In the genomic region with DNA sequence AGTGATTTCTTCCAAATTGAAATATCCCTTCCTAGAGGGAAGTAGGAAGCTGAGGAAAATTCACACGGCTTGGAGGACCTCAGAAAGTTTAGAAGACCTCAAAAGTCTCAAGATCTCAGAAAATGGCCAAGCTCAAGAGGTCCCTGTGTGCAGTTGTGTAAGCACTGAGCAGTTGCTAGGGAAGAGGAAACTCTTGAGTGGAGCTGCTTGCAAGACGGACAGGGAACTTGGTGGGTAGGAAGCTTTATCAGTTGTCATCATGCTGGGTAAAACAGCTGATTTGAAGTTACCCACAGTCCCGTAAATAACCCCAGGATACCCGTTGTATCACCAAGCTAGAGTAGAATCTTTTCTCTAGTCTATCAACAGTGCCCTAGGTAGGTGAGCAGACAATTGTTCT, we compare ENCODE assay signal across 23 mouse cellular contexts. TPM values are rescaled to one million over a fixed set of nuclear protein-coding genes. Genes with fewer than 3 reads are reported as not detected.
DNase-seq lines count a peak whose midpoint lies in the region; ATAC-seq and TF ChIP-seq lines count a peak whose summit lies in the region.
"Had no signal": no experiment of that assay in that cellular context is flagged by ENCODE, and none has a peak within 500 bp of the region (broad histone marks: within the 10 kb centered on the region; RNA-seq: fewer than 3 reads in every experiment).

No protein-coding gene starts in this region.

- WGBS in midbrain, embryonic 11.5 days = 84% methylated on average over 4 of the region's 4 CpGs
- 93% methylated on average over 4 of the region's 4 CpGs for WGBS in midbrain, postnatal 0 days

- no peak overlapping the region for H3K9ac ChIP-seq in midbrain, embryonic 11.5 days (ENCODE audit: low read length)
- H3K9ac ChIP-seq in midbrain, postnatal 0 days (replicated peaks; ENCODE audit: low read length, poor library complexity, severe bottlenecking) = no peak overlapping the region
- H3K9ac ChIP-seq: embryonic facial prominence, embryonic 13.5 days; embryonic facial prominence, embryonic 15.5 days; forebrain, embryonic 12.5 days had no signal

- H3K27ac ChIP-seq in midbrain, embryonic 11.5 days (ENCODE audit: low read depth, low read length) = no peak overlapping the region
- no peak overlapping the region for H3K27ac ChIP-seq in midbrain, postnatal 0 days (ENCODE audit: low read depth, low read length)
- H3K27ac ChIP-seq: embryonic facial prominence, embryonic 13.5 days; embryonic facial prominence, embryonic 15.5 days; forebrain, embryonic 10.5 days; forebrain, embryonic 12.5 days had no signal

- DNase-seq in midbrain, embryonic 11.5 days (ENCODE audit: low spot score, missing footprints) = peak; percentile 54
- DNase-seq in midbrain, postnatal 0 days (ENCODE audit: low spot score) = no peak
- no peak for DNase-seq in cerebellum, postnatal 25 days
- DNase-seq in testis, postnatal 10 days (ENCODE audit: low spot score) = no peak
- DNase-seq: adrenal gland, adult 2 months; adrenal gland, postnatal 10 days; adrenal gland, postnatal 25 days; cerebellum, adult 11 months; cerebellum, adult 18-20 months; cerebellum, adult 8-10 months; cerebellum, adult 9-11 months; cerebellum, postnatal 14 days; embryo, embryonic 11 days had no signal

- no peaks in the 10 kb centered on the region for H3K9me3 ChIP-seq in midbrain, embryonic 11.5 days (ENCODE audit: control insufficient read depth, low read length)
- no peaks in the 10 kb centered on the region for H3K9me3 ChIP-seq in midbrain, postnatal 0 days (ENCODE audit: low read length)
- H3K9me3 ChIP-seq: embryonic facial prominence, embryonic 13.5 days; embryonic facial prominence, embryonic 15.5 days; forebrain, embryonic 10.5 days; forebrain, embryonic 12.5 days had no signal

- H3K36me3 ChIP-seq in midbrain, embryonic 11.5 days (ENCODE audit: control insufficient read depth, insufficient read depth, low read length) = no peaks in the 10 kb centered on the region
- no peaks in the 10 kb centered on the region for H3K36me3 ChIP-seq in midbrain, postnatal 0 days (ENCODE audit: insufficient read depth, low read length)
- H3K36me3 ChIP-seq: embryonic facial prominence, embryonic 13.5 days; embryonic facial prominence, embryonic 15.5 days; forebrain, embryonic 10.5 days; forebrain, embryonic 12.5 days had no signal

- no peak overlapping the region for H3K4me3 ChIP-seq in midbrain, embryonic 11.5 days (ENCODE audit: low read depth, low read length)
- H3K4me3 ChIP-seq in midbrain, postnatal 0 days (ENCODE audit: low read depth, low read length) = no peak overlapping the region
- H3K4me3 ChIP-seq: embryonic facial prominence, embryonic 13.5 days; embryonic facial prominence, embryonic 15.5 days; erythroblast, embryonic 14.5 days; forebrain, embryonic 10.5 days; forebrain, embryonic 12.5 days had no signal

- no peak for TF ChIP-seq CTCF in midbrain, postnatal 0 days (IDR thresholded peaks at IDR 0.05)

- no peak for ATAC-seq in midbrain, embryonic 11.5 days (ENCODE audit: low FRiP score)
- ATAC-seq in midbrain, postnatal 0 days (ENCODE audit: low FRiP score) = no peak
- ATAC-seq in granulocyte monocyte progenitor cell, adult 5-6 weeks (replicated peaks; ENCODE audit: poor library complexity, severe bottlenecking) = peak; percentile 68
- ATAC-seq in megakaryocyte progenitor cell, adult 5-6 weeks (replicated peaks; ENCODE audit: poor library complexity) = peak; percentile 75
- ATAC-seq: forebrain, embryonic 14.5 days; forebrain, embryonic 16.5 days had no signal

- H3K27me3 ChIP-seq in midbrain, embryonic 11.5 days (ENCODE audit: control insufficient read depth, insufficient read depth, low read length) = no peaks in the 10 kb centered on the region
- H3K27me3 ChIP-seq in midbrain, postnatal 0 days (ENCODE audit: insufficient read depth, low read length) = no peaks in the 10 kb centered on the region
- H3K27me3 ChIP-seq: embryonic facial prominence, embryonic 13.5 days; embryonic facial prominence, embryonic 15.5 days; forebrain, embryonic 12.5 days had no signal

- no peak overlapping the region for H3K4me2 ChIP-seq in midbrain, embryonic 11.5 days
- no peak overlapping the region for H3K4me2 ChIP-seq in midbrain, postnatal 0 days (ENCODE audit: low read depth, low read length, poor library complexity, severe bottlenecking)
- H3K4me2 ChIP-seq: embryonic facial prominence, embryonic 13.5 days; embryonic facial prominence, embryonic 15.5 days; forebrain, embryonic 12.5 days had no signal

- H3K4me1 ChIP-seq in midbrain, embryonic 11.5 days (ENCODE audit: control insufficient read depth, insufficient read depth, low read length) = no peaks in the 10 kb centered on the region
- no peaks in the 10 kb centered on the region for H3K4me1 ChIP-seq in midbrain, postnatal 0 days (ENCODE audit: insufficient read depth, low read length)
- H3K4me1 ChIP-seq: embryonic facial prominence, embryonic 13.5 days; embryonic facial prominence, embryonic 15.5 days; forebrain, embryonic 12.5 days had no signal

RNA-seq across cellular contexts. Expression of a gene that starts 12.0 kb away (rescaled TPM):
- 2.4 and 3.1 TPM in 2 replicates for polyA plus RNA-seq in midbrain, embryonic 11.5 days (2014; fragmentation: Nextera tagmentation; extraction: Ambion mirVana)
- total RNA-seq in midbrain, postnatal 0 days (2014; rRNA removed) = 19.9 and 21.2 TPM in 2 replicates
- polyA plus RNA-seq in midbrain, postnatal 0 days (2015; fragmentation: Nextera tagmentation; extraction: Ambion mirVana) = 13.8 and 14.1 TPM in 2 replicates
- total RNA-seq in granulocyte monocyte progenitor cell, adult 5-6 weeks (2014; fragmentation: Nextera tagmentation) = 1.9 and 5.3 TPM in 2 replicates
- 3.1 and 3.7 TPM in 2 replicates for total RNA-seq in granulocyte monocyte progenitor cell, adult 5-6 weeks (2017)
- total RNA-seq in megakaryocyte progenitor cell, adult 5-6 weeks (2015) = 1.9 and 2.9 TPM in 2 replicates
- total RNA-seq in megakaryocyte progenitor cell, adult 5-6 weeks (2017) = 3.1 and 3.7 TPM in 2 replicates
- total RNA-seq: MEL had no signal
- polyA plus RNA-seq: erythroblast, embryonic 14.5 days had no signal

Comparison
In these comparisons a context has a peak if more than half of its experiments do, and no peak if none do; other contexts are left out.
1. ATAC-seq: peak in granulocyte monocyte progenitor cell, adult 5-6 weeks (single experiment) and megakaryocyte progenitor cell, adult 5-6 weeks (single experiment); none in midbrain, embryonic 11.5 days (single experiment) and midbrain, postnatal 0 days (single experiment).